Mouse (Mus musculus): ENCODE data around the gene Mapk8. TPM values are rescaled to one million over a fixed set of nuclear protein-coding genes. Genes with fewer than 3 reads are reported as not detected.

The Mapk8 gene
- polyA plus RNA-seq, 1 experiment: 14.3 TPM

DNA sequence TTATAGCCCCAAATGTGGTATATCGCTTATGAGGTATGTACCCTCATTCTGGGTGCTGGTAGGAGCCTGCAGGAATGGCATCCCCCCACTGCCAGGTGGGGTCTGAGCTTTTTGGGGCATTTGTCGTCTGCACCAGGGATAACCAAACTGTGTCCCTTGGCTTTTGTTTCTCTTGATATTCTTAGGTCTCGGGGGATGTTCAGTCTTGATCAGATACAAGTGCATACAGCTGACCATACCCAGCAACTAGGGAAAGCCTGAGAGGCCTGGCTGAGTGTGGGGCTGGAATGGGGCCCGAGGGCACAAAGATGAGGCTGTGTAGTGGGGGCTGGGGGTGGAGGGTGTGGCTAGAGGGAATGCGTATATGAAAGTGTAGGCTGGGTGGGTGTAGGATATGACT is 83.3 kb downstream of the Mapk8 start:
- Histone ChIP-seq H3K4me3 (replicated peaks; ENCODE audit: control insufficient read depth, low read depth, low read length) (no peak overlapping the region), H3K27ac (ENCODE audit: control insufficient read depth, insufficient read depth, low read depth, low read length, poor library complexity) (no peak overlapping the region), H3K4me1 (ENCODE audit: control insufficient read depth, insufficient read depth, low read length) (no peaks in the 10 kb centered on the region)
- 66% methylated on average over 5 of the region's 5 CpGs for WGBS
- no peak for TF ChIP-seq POLR2A (IDR thresholded peaks at IDR 0.05; ENCODE audit: borderline replicate concordance, control insufficient read depth, low read depth, low read length)
- no peak for TF ChIP-seq CTCF (IDR thresholded peaks at IDR 0.05; ENCODE audit: control insufficient read depth, insufficient read depth, low read length)

DNA sequence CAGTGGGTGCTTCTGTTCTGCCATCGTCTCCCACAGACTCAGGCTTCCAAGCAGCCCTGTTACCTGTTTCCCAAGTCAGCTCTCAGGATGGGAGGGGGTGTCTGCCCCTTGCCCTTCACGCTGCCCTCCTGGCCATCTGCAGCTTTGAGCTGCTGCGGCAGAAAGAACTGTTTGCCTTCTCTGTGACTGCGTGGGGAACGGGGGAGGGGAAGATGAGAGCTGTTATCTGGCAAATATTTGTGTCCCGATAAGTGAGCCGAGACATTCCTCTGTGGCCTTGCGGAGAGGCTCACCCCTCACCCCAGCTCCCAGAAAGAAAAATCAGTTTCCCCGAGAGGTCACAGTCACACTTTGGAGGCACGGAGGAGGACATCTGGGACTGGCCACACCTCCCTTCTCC is 84.2 kb downstream of the Mapk8 start:
- no peak overlapping the region for H3K27ac ChIP-seq (ENCODE audit: control insufficient read depth, insufficient read depth, low read depth, low read length, poor library complexity)
- no peak overlapping the region for H3K4me3 ChIP-seq (replicated peaks; ENCODE audit: control insufficient read depth, low read depth, low read length)
- H3K4me1 ChIP-seq (ENCODE audit: control insufficient read depth, insufficient read depth, low read length): no peaks in the 10 kb centered on the region
- 46% methylated on average over 10 of the region's 10 CpGs for WGBS
- TF ChIP-seq POLR2A (IDR thresholded peaks at IDR 0.05; ENCODE audit: borderline replicate concordance, control insufficient read depth, low read depth, low read length) (no peak), CTCF (IDR thresholded peaks at IDR 0.05; ENCODE audit: control insufficient read depth, insufficient read depth, low read length) (no peak)

DNA sequence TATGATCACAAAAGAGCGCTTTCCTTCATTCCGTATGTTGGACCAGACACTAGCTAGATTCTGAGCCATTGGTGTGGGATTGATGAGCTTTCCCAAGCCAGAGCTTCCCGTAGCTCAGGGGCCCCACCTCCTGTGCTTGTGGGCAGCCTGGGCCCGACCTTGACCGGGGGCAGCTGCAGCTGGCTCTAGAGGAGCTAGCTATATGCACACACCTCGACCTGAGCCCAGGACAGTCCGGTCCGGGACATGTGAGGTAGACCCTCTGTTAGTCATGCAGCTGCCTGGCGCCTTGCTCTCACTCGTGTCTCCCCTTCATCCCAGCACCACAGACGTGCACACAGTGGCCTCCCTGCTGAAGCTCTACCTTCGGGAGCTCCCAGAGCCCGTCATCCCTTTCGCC is 84.8 kb downstream of the Mapk8 start:
- 0 out of 2 replicates have a peak, but pooled peaks have one; percentile 2 for TF ChIP-seq CTCF (IDR thresholded peaks at IDR 0.05; ENCODE audit: control insufficient read depth, insufficient read depth, low read length)
- TF ChIP-seq POLR2A (IDR thresholded peaks at IDR 0.05; ENCODE audit: borderline replicate concordance, control insufficient read depth, low read depth, low read length): no peak
- WGBS: 66% methylated on average over 14 of the region's 14 CpGs
- H3K4me3 ChIP-seq (replicated peaks; ENCODE audit: control insufficient read depth, low read depth, low read length): no peak overlapping the region
- H3K27ac ChIP-seq (ENCODE audit: control insufficient read depth, insufficient read depth, low read depth, low read length, poor library complexity): no peak overlapping the region
- H3K4me1 ChIP-seq (ENCODE audit: control insufficient read depth, insufficient read depth, low read length): no peaks in the 10 kb centered on the region

DNA sequence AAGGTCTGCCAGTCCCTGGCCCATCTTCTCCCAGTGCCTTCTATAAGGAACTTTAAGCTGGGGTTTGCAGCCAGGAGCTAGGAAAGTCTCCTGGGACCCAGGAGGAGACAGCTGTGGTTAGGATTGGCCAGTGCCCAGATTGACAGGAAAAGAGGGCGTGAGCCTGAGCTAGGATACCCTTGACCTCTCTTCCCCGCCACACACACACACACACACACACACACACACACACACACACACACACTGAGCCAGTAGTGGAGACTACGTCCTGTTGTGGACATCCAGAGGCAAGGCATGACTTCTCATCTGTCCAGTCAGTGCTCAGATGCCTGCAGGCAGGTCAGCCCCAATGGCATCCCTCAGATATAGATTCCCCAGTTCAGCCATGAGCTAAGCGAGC is 85.4 kb downstream of the Mapk8 start:
- WGBS: 45% methylated on average over 4 of the region's 4 CpGs
- Histone ChIP-seq H3K27ac (ENCODE audit: control insufficient read depth, insufficient read depth, low read depth, low read length, poor library complexity) (no peak overlapping the region), H3K4me3 (replicated peaks; ENCODE audit: control insufficient read depth, low read depth, low read length) (no peak overlapping the region), H3K4me1 (ENCODE audit: control insufficient read depth, insufficient read depth, low read length) (no peaks in the 10 kb centered on the region)
- TF ChIP-seq POLR2A (IDR thresholded peaks at IDR 0.05; ENCODE audit: borderline replicate concordance, control insufficient read depth, low read depth, low read length) (no peak), CTCF (IDR thresholded peaks at IDR 0.05; ENCODE audit: control insufficient read depth, insufficient read depth, low read length) (no peak)

DNA sequence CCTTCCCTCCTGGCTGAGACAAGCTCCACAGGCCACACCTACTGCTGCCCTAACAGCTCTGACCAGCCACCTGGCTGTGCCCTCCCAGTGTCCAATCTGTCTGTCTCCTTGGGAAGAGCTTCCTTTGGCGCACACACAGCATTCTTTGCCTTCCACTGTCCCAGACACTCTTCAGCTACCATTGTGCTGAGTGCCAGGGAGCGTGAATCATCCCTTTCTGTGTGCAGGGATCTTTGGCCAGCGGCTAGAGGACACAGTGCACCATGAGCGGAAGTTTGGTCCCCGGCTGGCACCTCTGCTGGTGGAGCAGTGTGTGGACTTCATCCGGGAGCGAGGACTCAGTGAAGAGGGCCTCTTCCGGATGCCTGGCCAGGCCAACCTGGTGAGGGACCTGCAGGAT is 88.1 kb downstream of the Mapk8 start:
- no peak overlapping the region for H3K4me3 ChIP-seq (replicated peaks; ENCODE audit: control insufficient read depth, low read depth, low read length)
- TF ChIP-seq CTCF (IDR thresholded peaks at IDR 0.05; ENCODE audit: control insufficient read depth, insufficient read depth, low read length): no peak
- TF ChIP-seq POLR2A (IDR thresholded peaks at IDR 0.05; ENCODE audit: borderline replicate concordance, control insufficient read depth, low read depth, low read length): no peak
- H3K4me1 ChIP-seq (ENCODE audit: control insufficient read depth, insufficient read depth, low read length): no peaks in the 10 kb centered on the region
- H3K27ac ChIP-seq (ENCODE audit: control insufficient read depth, insufficient read depth, low read depth, low read length, poor library complexity): no peak overlapping the region
- WGBS: 84% methylated on average over 8 of the region's 8 CpGs

DNA sequence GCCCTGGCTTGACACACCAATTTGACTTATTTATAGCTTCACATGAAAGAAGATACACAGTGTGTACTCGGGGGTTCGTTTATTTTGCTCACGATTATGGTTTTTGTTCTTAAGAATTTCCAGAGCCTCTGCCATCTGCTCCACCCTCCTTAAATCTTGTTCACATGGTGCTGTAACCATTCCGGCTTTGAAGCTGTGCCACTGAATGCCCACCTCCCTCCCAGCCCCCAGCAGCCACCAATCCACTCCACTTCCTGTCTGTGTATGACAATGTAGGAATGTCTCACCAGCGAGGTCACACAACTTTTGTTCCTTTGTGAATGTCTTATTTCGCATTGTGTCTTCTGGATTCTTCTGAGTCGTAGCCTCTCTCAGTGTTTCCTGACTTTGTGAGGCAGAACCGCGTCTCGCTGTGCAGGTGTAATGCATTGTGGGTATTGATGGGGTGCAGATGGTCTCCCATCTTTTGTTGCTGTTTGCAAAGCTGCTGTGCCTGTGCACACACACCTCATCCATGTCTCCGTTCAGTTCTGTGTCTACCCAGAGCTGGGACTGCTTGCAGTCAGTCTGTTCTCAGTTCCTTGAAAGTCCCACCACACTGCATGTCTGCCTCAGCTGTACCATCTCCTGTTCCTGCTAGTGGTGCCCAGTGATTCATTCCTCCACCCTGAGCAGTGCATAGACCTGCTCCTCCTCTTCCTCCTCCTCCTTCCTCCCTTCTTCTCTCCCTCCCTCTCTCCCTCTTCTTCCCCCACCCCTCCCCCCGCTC is 89.2 kb downstream of the Mapk8 start:
- WGBS: 36% methylated on average over 12 of the region's 12 CpGs
- H3K4me1 ChIP-seq (ENCODE audit: control insufficient read depth, insufficient read depth, low read length): no peaks in the 10 kb centered on the region
- TF ChIP-seq POLR2A (IDR thresholded peaks at IDR 0.05; ENCODE audit: borderline replicate concordance, control insufficient read depth, low read depth, low read length): no peak
- TF ChIP-seq CTCF (IDR thresholded peaks at IDR 0.05; ENCODE audit: control insufficient read depth, insufficient read depth, low read length): no peak
- H3K4me3 ChIP-seq (replicated peaks; ENCODE audit: control insufficient read depth, low read depth, low read length): no peak overlapping the region
- H3K27ac ChIP-seq (ENCODE audit: control insufficient read depth, insufficient read depth, low read depth, low read length, poor library complexity): no peak overlapping the region

DNA sequence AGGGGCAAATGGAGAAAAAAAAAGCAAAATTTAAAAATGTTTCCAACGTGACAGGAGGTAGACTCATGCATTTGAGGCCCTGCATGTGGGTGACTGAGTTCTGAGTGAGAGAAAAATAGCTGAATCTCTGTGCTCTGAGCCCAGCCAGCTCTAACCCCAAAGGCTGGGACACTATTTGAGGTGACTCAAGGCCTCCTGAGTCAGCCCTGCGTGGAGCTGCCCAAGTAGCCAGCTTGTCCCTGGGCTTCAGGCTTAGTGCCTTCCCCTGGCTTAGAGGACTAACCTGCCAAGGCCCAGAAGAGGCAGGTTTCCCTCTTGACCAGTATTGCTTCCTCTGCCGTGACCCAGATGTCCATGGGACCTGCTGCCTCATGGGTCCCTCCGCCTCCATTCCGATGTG is 91.7 kb downstream of the Mapk8 start:
- 80% methylated on average over 5 of the region's 5 CpGs for WGBS
- Histone ChIP-seq H3K4me3 (replicated peaks; ENCODE audit: control insufficient read depth, low read depth, low read length) (no peak overlapping the region), H3K27ac (ENCODE audit: control insufficient read depth, insufficient read depth, low read depth, low read length, poor library complexity) (no peak overlapping the region), H3K4me1 (ENCODE audit: control insufficient read depth, insufficient read depth, low read length) (no peaks in the 10 kb centered on the region)
- no peak for TF ChIP-seq POLR2A (IDR thresholded peaks at IDR 0.05; ENCODE audit: borderline replicate concordance, control insufficient read depth, low read depth, low read length)
- no peak for TF ChIP-seq CTCF (IDR thresholded peaks at IDR 0.05; ENCODE audit: control insufficient read depth, insufficient read depth, low read length)

DNA sequence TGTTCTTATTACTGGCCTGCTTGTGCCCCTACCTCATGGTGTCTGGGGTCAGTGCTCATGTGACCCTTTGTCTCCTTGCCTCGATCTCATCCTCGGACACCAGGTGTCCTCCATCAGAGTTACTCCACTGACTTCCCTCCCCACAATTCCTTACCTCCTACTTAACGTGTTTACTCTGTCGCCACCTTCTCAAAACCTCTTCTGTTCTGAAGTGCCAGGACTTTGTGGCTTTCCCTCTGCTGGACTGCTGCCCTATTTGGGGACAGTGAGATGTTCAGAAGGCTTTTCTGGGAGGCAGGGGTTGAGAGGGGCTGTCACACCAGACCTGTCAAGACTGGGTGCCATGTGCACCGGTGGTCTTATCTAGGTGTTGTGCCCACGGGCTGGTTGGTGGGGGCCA is 94.1 kb downstream of the Mapk8 start:
- Histone ChIP-seq H3K4me1 (ENCODE audit: control insufficient read depth, insufficient read depth, low read length) (no peaks in the 10 kb centered on the region), H3K4me3 (replicated peaks; ENCODE audit: control insufficient read depth, low read depth, low read length) (no peak overlapping the region), H3K27ac (ENCODE audit: control insufficient read depth, insufficient read depth, low read depth, low read length, poor library complexity) (no peak overlapping the region)
- TF ChIP-seq POLR2A (IDR thresholded peaks at IDR 0.05; ENCODE audit: borderline replicate concordance, control insufficient read depth, low read depth, low read length) (no peak), CTCF (IDR thresholded peaks at IDR 0.05; ENCODE audit: control insufficient read depth, insufficient read depth, low read length) (no peak)
- 81% methylated on average over 6 of the region's 6 CpGs for WGBS
